Mouse (Mus musculus) heart, embryonic 14.5 days (tissue): ENCODE measurements around the gene Irf2bp1. TPM values are rescaled to one million over a fixed set of nuclear protein-coding genes. Genes with fewer than 3 reads are reported as not detected.
A peak's percentile ranks its signal among the peaks of the same experiment; 100 is the strongest.

Experiments used
- ATAC-seq: fragments of 200-750 bp; cut with Nextera tagmentation; 2 replicates; pipeline ENCODE4 v1.8.0; 2017; ENCODE audit warnings: low read depth, moderate TSS enrichment; ENCODE audit not compliant: insufficient number of reproducible peaks, insufficient read depth, low FRiP score
- H3K27ac ChIP-seq, 2 experiments: fragments of 200-500 bp in 1 of 2; fragments of 300-500 bp in 1 of 2; sonication (generic) in 1 of 2; replicated peaks in 1 of 2; 2 replicates each; pipeline ENCODE4 v1.5.1; 2012 to 2014; ENCODE audit warnings: low read depth in 2 of 2, low read length in 2 of 2, control low read depth in 1 of 2, mild to moderate bottlenecking in 1 of 2, mixed read lengths in 1 of 2; ENCODE audit not compliant: control insufficient read depth in 1 of 2, insufficient read depth in 1 of 2
- H3K27me3 ChIP-seq: fragments of 300-500 bp; sonication (generic); 2 replicates; pipeline ENCODE4 v1.6.1; 2014; ENCODE audit warnings: mild to moderate bottlenecking, low read length, control low read depth; ENCODE audit not compliant: control insufficient read depth, insufficient read depth
- H3K36me3 ChIP-seq: fragments of 300-500 bp; sonication (generic); 2 replicates; pipeline ENCODE4 v1.6.1; 2014; ENCODE audit warnings: mild to moderate bottlenecking, control low read depth, low read length, mixed read lengths; ENCODE audit not compliant: control insufficient read depth, insufficient read depth
- H3K4me1 ChIP-seq, 2 experiments: fragments of 200-500 bp in 1 of 2; fragments of 300-500 bp in 1 of 2; sonication (generic) in 1 of 2; 2 replicates each; pipeline ENCODE4 v1.6.1; 2012 to 2014; ENCODE audit warnings: low read length in 2 of 2, control low read depth in 1 of 2, mixed read lengths in 1 of 2; ENCODE audit not compliant: control insufficient read depth in 2 of 2, insufficient read depth in 2 of 2
- H3K4me2 ChIP-seq: fragments of 300-500 bp; sonication (generic); 2 replicates; pipeline ENCODE4 v1.6.1; 2014; ENCODE audit warnings: mild to moderate bottlenecking, low read length
- H3K4me3 ChIP-seq, 2 experiments: fragments of 200-500 bp in 1 of 2; fragments of 300-500 bp in 1 of 2; sonication (generic) in 1 of 2; 2 replicates each; pipeline ENCODE4 v1.5.1; 2012 to 2014; ENCODE audit warnings: low read length in 2 of 2, mild to moderate bottlenecking in 2 of 2, control low read depth in 1 of 2, low read depth in 1 of 2, moderate library complexity in 1 of 2; ENCODE audit not compliant: control insufficient read depth in 1 of 2, insufficient read depth in 1 of 2
- H3K9ac ChIP-seq: fragments of 300-500 bp; sonication (generic); 2 replicates; pipeline ENCODE4 v1.6.1; 2014; ENCODE audit warnings: mild to moderate bottlenecking, low read length
- H3K9me3 ChIP-seq: fragments of 300-500 bp; sonication (generic); 2 replicates; pipeline ENCODE4 v1.6.1; 2016; ENCODE audit warnings: low read length, control low read depth; ENCODE audit not compliant: control insufficient read depth
- WGBS: fragments of 180-500 bp; shearing (Covaris S2); extraction: QIAGEN DNeasy Blood & Tissue Kit; methylation state at CpG from one replicate; pipeline ENCODE4 v1.1.7; 2014; 5-methylcytosine and 5-hydroxymethylcytosine counted together
- polyA plus RNA-seq: library from polyadenylated mRNA; unstranded; fragments of >200 nt; fragmentation: Nextera tagmentation; extraction: Ambion mirVana; gene quantifications from 2 replicates; pipeline ENCODE4 v1.2.1, GENCODE M21; 2014

Irf2bp1 gene
- polyA plus RNA-seq, 1 experiment from 2014 or later = 17.8 TPM

DNA sequence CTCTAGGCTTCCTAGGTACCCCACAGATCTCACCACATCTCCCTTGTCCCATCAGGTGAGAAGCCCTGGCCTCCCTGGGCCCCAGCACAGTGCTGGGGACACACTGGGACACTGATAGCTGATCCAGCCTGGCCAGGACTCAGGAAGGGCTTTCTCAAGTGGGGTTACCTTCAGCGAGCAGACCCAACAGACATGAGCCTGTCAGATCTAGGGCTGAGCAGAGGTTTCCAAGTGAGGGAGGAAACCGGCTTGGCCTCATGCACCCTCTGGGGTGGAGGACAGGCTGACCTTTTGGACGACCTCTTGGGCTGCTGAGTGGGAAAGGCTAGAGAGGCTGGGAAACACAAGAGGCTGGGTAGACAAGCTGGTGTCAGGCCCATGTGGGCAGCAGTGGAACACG, 47.3 kb downstream of the Irf2bp1 start:
- Histone ChIP-seq H3K4me2 (no peak overlapping the region), H3K36me3 (peaks cover 72% of the 10 kb centered on the region), H3K27ac (no peak overlapping the region), H3K4me3 (no peak overlapping the region), H3K4me1 (peaks cover 0 to 5% of the 10 kb centered on the region in 2 experiments; a peak in 1 of 4 replicates), H3K27me3 (no peaks in the 10 kb centered on the region), H3K9me3 (no peaks in the 10 kb centered on the region), H3K9ac (no peak overlapping the region)
- ATAC-seq = no peak
- WGBS = 48% methylated on average over 4 of the region's 4 CpGs

DNA sequence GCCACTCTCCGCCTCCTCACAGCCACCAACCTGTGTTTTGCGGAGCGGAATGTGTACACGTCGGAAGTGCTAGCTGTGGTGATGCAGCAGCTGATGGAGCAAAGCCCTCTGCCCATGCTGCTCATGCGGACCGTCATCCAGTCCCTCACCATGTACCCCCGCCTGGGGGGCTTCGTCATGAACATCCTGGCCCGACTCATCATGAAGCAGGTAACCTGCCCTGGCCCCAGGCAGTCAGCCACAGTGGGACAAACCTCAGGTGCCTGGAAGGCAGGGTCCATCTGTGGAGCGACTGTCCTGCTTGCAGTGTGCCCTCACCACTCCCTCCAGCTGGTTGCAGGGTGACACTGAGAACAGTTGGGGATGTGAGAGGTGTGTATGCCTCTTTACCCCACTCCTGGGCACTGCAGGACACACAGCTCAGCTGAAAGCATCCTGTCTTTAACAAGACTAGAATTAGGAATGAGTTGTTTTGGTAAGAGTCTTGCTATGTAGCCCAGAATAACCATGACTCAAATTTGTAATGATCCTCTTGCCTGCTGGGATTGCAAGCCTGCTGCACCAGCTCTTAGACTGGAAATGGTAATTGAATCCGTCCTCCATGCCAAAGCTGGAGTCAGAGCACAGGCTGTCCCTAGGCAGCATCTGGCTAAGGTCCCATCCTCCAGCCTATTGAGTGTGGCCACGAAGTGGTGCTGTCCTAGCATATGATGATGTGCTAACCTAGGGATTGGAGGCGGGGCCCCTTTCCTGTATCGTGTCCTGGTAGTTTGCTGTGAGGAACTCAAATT, 48.7 kb downstream of the Irf2bp1 start:
- H3K36me3 ChIP-seq = peaks cover 58% of the 10 kb centered on the region

DNA sequence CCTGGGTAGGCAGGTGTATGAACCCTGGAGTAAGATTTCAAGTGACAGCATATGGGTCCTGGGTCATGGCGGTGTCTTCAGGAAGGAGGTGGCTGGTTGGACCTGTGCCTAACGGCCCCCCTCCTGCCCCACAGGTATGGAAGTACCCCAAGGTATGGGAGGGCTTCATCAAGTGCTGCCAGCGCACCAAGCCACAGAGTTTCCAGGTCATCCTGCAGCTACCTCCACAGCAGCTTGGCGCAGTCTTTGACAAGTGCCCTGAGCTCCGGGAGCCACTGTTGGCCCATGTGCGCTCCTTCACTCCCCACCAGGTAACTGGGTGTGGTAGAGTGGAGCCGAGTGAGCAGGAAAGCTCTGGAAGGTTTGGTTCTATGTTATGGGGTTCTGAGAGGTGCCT, 49.3 kb downstream of the Irf2bp1 start:
- no peaks in the 10 kb centered on the region for H3K27me3 ChIP-seq
- peaks cover 0 to 5% of the 10 kb centered on the region in 2 experiments; a peak in 1 of 4 replicates for H3K4me1 ChIP-seq
- H3K4me2 ChIP-seq = no peak overlapping the region
- WGBS = 93% methylated on average over 7 of the region's 7 CpGs
- no peak overlapping the region for H3K4me3 ChIP-seq
- H3K36me3 ChIP-seq = peaks cover 52% of the 10 kb centered on the region
- no peak overlapping the region for H3K27ac ChIP-seq
- no peak for ATAC-seq
- no peak overlapping the region for H3K9ac ChIP-seq
- no peaks in the 10 kb centered on the region for H3K9me3 ChIP-seq

More for the DNA sequence above, 48.7 kb downstream of the Irf2bp1 start:
- Histone ChIP-seq H3K27ac (no peak overlapping the region), H3K4me2 (no peak overlapping the region), H3K4me3 (no peak overlapping the region), H3K4me1 (peaks cover 0 to 5% of the 10 kb centered on the region in 2 experiments; a peak in 1 of 4 replicates), H3K9me3 (no peaks in the 10 kb centered on the region), H3K27me3 (no peaks in the 10 kb centered on the region), H3K9ac (no peak overlapping the region)
- ATAC-seq = no peak
- WGBS = 89% methylated on average over 15 of the region's 15 CpGs

DNA sequence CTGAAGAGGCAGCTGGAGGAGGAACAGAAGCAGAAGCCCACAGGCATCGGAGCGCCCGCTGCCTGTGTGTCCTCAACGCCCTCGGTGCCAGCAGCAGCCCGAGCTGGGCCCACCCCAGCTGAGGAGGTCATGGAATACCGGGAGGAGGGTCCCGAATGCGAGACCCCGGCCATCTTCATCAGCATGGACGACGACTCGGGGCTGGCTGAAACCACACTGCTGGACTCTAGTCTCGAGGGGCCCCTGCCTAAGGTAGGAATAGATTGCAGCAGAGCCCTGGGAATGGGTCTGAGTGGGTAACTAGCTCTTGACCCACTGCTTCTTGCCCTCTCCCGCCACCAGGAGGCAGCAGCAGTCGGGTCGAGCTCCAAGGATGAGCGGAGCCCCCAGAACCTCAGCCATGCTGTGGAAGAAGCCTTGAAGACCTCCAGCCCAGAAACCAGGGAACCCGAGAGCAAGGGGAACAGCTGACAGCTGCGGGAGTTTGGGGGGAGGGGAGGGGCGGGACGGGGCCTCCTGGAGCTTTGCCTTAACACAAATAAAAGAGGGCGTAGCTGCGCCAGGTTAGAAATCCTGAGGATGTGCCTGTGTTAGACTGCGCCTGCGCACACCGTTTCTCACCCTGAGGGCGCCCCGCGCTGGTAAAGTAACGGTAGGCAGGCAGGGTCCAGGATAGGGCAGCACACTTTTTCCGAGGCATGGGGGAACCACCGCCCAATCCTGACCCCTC, 50.4 kb downstream of the Irf2bp1 start, which contains the start of gene Rsph6a:
Rsph6a (plus strand) TSS at position 644 of the 730 bp plus-strand sequence.
- Histone ChIP-seq H3K9ac (no peak within 1 kb of the TSS), H3K4me1 (peaks cover 0 to 5% of the 10 kb centered on the region in 2 experiments; a peak in 1 of 4 replicates), H3K36me3 (peaks cover 42% of the 10 kb centered on the region), H3K4me3 (no peak within 1 kb of the TSS; a peak in 1 of 4 replicates), H3K27ac (no peak within 1 kb of the TSS), H3K4me2 (peak within 1 kb of the TSS; percentile 48), H3K9me3 (no peaks in the 10 kb centered on the region), H3K27me3 (no peaks in the 10 kb centered on the region)
- 42% methylated on average over 32 of the region's 33 CpGs for WGBS
- ATAC-seq = no peak

DNA sequence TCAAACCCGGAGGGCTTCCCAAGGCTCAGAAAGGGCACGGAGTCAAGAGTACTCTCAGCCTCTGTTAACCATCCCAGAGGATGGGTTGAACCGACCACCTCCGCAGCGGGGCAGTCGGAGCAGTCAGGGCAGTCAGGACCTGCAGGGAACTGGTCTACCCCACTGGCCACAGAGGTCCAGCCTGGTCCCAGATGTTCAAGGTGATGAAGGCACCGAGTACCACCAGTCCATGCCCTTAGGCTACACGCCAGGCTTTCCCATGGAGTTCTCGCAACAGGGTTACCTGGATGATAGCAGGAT, 50.9 kb downstream of the Irf2bp1 start:
- Histone ChIP-seq H3K27me3 (no peaks in the 10 kb centered on the region), H3K4me3 (no peak overlapping the region), H3K9ac (no peak overlapping the region), H3K4me1 (peaks cover 0 to 5% of the 10 kb centered on the region in 2 experiments; a peak in 1 of 4 replicates), H3K36me3 (peaks cover 37% of the 10 kb centered on the region), H3K4me2 (peak overlapping the region; percentile 48), H3K27ac (no peak overlapping the region), H3K9me3 (no peaks in the 10 kb centered on the region)
- 70% methylated on average over 9 of the region's 9 CpGs for WGBS
- no peak for ATAC-seq

DNA sequence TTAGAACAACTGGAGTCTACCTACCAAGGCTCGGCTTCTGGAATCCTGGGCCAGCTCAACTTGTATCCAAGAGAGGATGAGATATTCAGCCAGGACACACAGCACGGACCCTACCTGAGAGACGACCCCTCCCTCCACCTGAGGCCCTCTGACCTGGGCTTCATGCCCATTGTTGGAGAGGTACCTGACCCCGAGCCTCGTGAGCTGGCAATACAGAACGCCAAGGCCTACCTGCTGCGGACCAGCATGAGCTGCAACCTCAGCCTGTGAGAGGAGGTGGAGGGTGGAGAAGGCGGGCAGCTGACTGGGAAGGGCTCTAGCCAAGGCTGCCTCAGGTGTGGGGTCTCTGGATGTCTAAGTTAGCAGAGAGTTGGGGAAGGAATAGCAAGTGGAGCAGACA, 51.3 kb downstream of the Irf2bp1 start:
- Histone ChIP-seq H3K9ac (no peak overlapping the region), H3K4me3 (no peak overlapping the region), H3K9me3 (no peaks in the 10 kb centered on the region), H3K27ac (no peak overlapping the region), H3K27me3 (no peaks in the 10 kb centered on the region), H3K36me3 (peaks cover 33% of the 10 kb centered on the region), H3K4me2 (no peak overlapping the region), H3K4me1 (peaks cover 0 to 5% of the 10 kb centered on the region in 2 experiments; a peak in 1 of 4 replicates)
- ATAC-seq = no peak
- 90% methylated on average over 8 of the region's 8 CpGs for WGBS
